Mouse (Mus musculus) liver, adult 2 months (tissue): ENCODE results near the gene Rasgrf1.

Source experiments
- CTCF ChIP-seq: fragments of 200-500 bp; IDR thresholded peaks from 2 replicates; pipeline ENCODE4 v1.5.1; 2011; ENCODE audit warnings: low read depth, low read length, control low read depth
- POLR2A ChIP-seq: fragments of 200-500 bp; IDR thresholded peaks from 2 replicates; pipeline ENCODE4 v1.6.1; 2011; ENCODE audit warnings: low read length, control low read depth; ENCODE audit not compliant: insufficient read depth; ENCODE audit errors: extremely low read depth

- TF ChIP-seq CTCF: no peak
- TF ChIP-seq POLR2A: no peak
Measured at GRCm38 (mm10) chr9:89964091-89964490, 54.4 kb downstream of the Rasgrf1 start.
